Mouse (Mus musculus) MEL (cell line): ENCODE data around the gene Khdrbs1. TPM values are rescaled to one million over a fixed set of nuclear protein-coding genes. Genes with fewer than 3 reads are reported as not detected.

Source experiments
- DNase-seq: peaks from one replicate; pipeline ENCODE4 v3.0.0; 2011; ENCODE audit warnings: low read depth, low spot score
- H3K27ac ChIP-seq: 2 replicates; pipeline ENCODE4 v1.5.1; 2012; ENCODE audit warnings: low read depth, mild to moderate bottlenecking, control low read depth, low read length, moderate library complexity; ENCODE audit not compliant: control insufficient read depth
- H3K27me3 ChIP-seq, 2 experiments: fragments of 150-350 bp in 1 of 2; sonication (generic) in 1 of 2; 2 replicates each; pipeline ENCODE4 v1.6.1; 2012; ENCODE audit warnings: low read length in 2 of 2, mild to moderate bottlenecking in 2 of 2, improper control_type of control experiment in 1 of 2, moderate library complexity in 1 of 2; ENCODE audit not compliant: insufficient read depth in 2 of 2, control insufficient read depth in 1 of 2
- H3K36me3 ChIP-seq, 2 experiments: 2 replicates each; pipeline ENCODE4 v1.6.1; 2012 to 2014; ENCODE audit warnings: low read length in 2 of 2, improper control_type of control experiment in 1 of 2, inconsistent platforms in 1 of 2, mild to moderate bottlenecking in 1 of 2; ENCODE audit not compliant: insufficient read depth in 2 of 2, control insufficient read depth in 1 of 2
- H3K4me1 ChIP-seq, 2 experiments: fragments of 150-350 bp in 1 of 2; sonication (generic) in 1 of 2; 2 replicates each; pipeline ENCODE4 v1.6.1; 2012; ENCODE audit warnings: low read length in 2 of 2, improper control_type of control experiment in 1 of 2, mild to moderate bottlenecking in 1 of 2; ENCODE audit not compliant: insufficient read depth in 2 of 2, control insufficient read depth in 1 of 2
- H3K4me3 ChIP-seq, 2 experiments: fragments of 150-350 bp in 1 of 2; sonication (generic) in 1 of 2; 2 replicates each; pipeline ENCODE4 v1.5.1; 2012; ENCODE audit warnings: low read depth in 2 of 2, low read length in 2 of 2, mild to moderate bottlenecking in 2 of 2, moderate library complexity in 2 of 2, control low read depth in 1 of 2, improper control_type of control experiment in 1 of 2; ENCODE audit not compliant: control insufficient read depth in 1 of 2, insufficient read depth in 1 of 2
- H3K79me2 ChIP-seq: 2 replicates; pipeline ENCODE4 v1.6.1; 2012; ENCODE audit warnings: mild to moderate bottlenecking, low read length, moderate library complexity; ENCODE audit not compliant: control insufficient read depth, poor library complexity, insufficient read depth
- H3K9ac ChIP-seq: 2 replicates; pipeline ENCODE4 v1.6.1; 2012; ENCODE audit warnings: low read depth, mild to moderate bottlenecking, control low read depth, low read length, moderate library complexity; ENCODE audit not compliant: control insufficient read depth, poor library complexity, severe bottlenecking
- H3K9me3 ChIP-seq: fragments of 150-350 bp; sonication (generic); replicated peaks from 2 replicates; pipeline ENCODE4 v1.6.1; 2012; ENCODE audit warnings: mild to moderate bottlenecking, low read length, improper control_type of control experiment, moderate library complexity; ENCODE audit not compliant: insufficient read depth
- BHLHE40 ChIP-seq: IDR thresholded peaks from 2 replicates; pipeline ENCODE4 v1.6.1; 2012; ENCODE audit warnings: low read depth, mild to moderate bottlenecking, inconsistent platforms, low read length, improper control_type of control experiment, borderline replicate concordance
- CHD1 ChIP-seq: IDR thresholded peaks from 2 replicates; pipeline ENCODE4 v1.6.1; 2012; ENCODE audit warnings: low read depth, mild to moderate bottlenecking, inconsistent platforms, low read length, improper control_type of control experiment
- CTCF ChIP-seq, 3 experiments: IDR thresholded peaks in 2 of 3; conservative IDR thresholded peaks in 1 of 3; 2 replicates each; pipeline ENCODE4 v1.5.1; 2011 to 2012; ENCODE audit warnings: low read length in 3 of 3, low read depth in 2 of 3, mild to moderate bottlenecking in 2 of 3, improper control_type of control experiment in 1 of 3, inconsistent platforms in 1 of 3, mixed read lengths in 1 of 3, moderate library complexity in 1 of 3; ENCODE audit not compliant: control insufficient read depth in 1 of 3, insufficient read depth in 1 of 3, poor library complexity in 1 of 3, severe bottlenecking in 1 of 3
- E2F4 ChIP-seq: IDR thresholded peaks from 2 replicates; pipeline ENCODE4 v1.6.1; 2011; ENCODE audit warnings: low read depth, low read length, improper control_type of control experiment, borderline replicate concordance
- ELF1 ChIP-seq: IDR thresholded peaks from 2 replicates; pipeline ENCODE4 v1.6.1; 2014; ENCODE audit warnings: low read depth, mild to moderate bottlenecking, inconsistent platforms, low read length, improper control_type of control experiment, moderate library complexity
- ETS1 ChIP-seq: IDR thresholded peaks from 2 replicates; pipeline ENCODE4 v1.6.1; 2012; ENCODE audit warnings: low read depth, mild to moderate bottlenecking, inconsistent platforms, low read length, improper control_type of control experiment, moderate library complexity
- JUND ChIP-seq: IDR thresholded peaks from 2 replicates; pipeline ENCODE4 v1.6.1; 2011; ENCODE audit warnings: low read depth, mild to moderate bottlenecking, improper control_type of control experiment, low read length
- KAT2A ChIP-seq: conservative IDR thresholded peaks from 2 replicates; pipeline ENCODE4 v1.6.1; 2012; ENCODE audit warnings: low read depth, low read length, improper control_type of control experiment, inconsistent platforms
- MAFK ChIP-seq: IDR thresholded peaks from 2 replicates; pipeline ENCODE4 v1.6.1; 2011; ENCODE audit warnings: low read depth, mild to moderate bottlenecking, low read length, improper control_type of control experiment, borderline replicate concordance
- MAX ChIP-seq: IDR thresholded peaks from 2 replicates; pipeline ENCODE4 v1.6.1; 2011; ENCODE audit warnings: low read length, improper control_type of control experiment
- MAZ ChIP-seq: IDR thresholded peaks from 2 replicates; pipeline ENCODE4 v1.6.1; 2012; ENCODE audit warnings: low read depth, mild to moderate bottlenecking, inconsistent platforms, low read length, improper control_type of control experiment
- MXI1 ChIP-seq: IDR thresholded peaks from 2 replicates; pipeline ENCODE4 v1.6.1; 2011; ENCODE audit warnings: mild to moderate bottlenecking, low read depth, low read length, improper control_type of control experiment
- MYB ChIP-seq: IDR thresholded peaks from 2 replicates; pipeline ENCODE4 v1.6.1; 2011; ENCODE audit warnings: mild to moderate bottlenecking, low read depth, low read length, improper control_type of control experiment
- MYC ChIP-seq: IDR thresholded peaks from 2 replicates; pipeline ENCODE4 v1.6.1; 2011; ENCODE audit warnings: low read depth, mild to moderate bottlenecking, low read length, improper control_type of control experiment, moderate library complexity
- NELFE ChIP-seq: IDR thresholded peaks from 2 replicates; pipeline ENCODE4 v1.6.1; 2011; ENCODE audit warnings: low read depth, low read length, improper control_type of control experiment
- RAD21 ChIP-seq: IDR thresholded peaks from 2 replicates; pipeline ENCODE4 v1.6.1; 2011; ENCODE audit warnings: mild to moderate bottlenecking, low read depth, low read length, improper control_type of control experiment
- RCOR1 ChIP-seq: IDR thresholded peaks from 2 replicates; pipeline ENCODE4 v1.6.1; 2012; ENCODE audit warnings: low read depth, mild to moderate bottlenecking, inconsistent platforms, low read length, improper control_type of control experiment
- SIN3A ChIP-seq: IDR thresholded peaks from 2 replicates; pipeline ENCODE4 v1.6.1; 2012; ENCODE audit warnings: low read length, improper control_type of control experiment, inconsistent platforms
- SMC3 ChIP-seq: IDR thresholded peaks from 2 replicates; pipeline ENCODE4 v1.6.1; 2011; ENCODE audit warnings: low read depth, low read length, improper control_type of control experiment
- USF1 ChIP-seq: IDR thresholded peaks from 2 replicates; pipeline ENCODE4 v1.6.1; 2014; ENCODE audit warnings: low read depth, mild to moderate bottlenecking, inconsistent platforms, low read length, improper control_type of control experiment, moderate library complexity
- USF2 ChIP-seq, 2 experiments: IDR thresholded peaks; 2 replicates each; pipeline ENCODE4 v1.6.1; 2011 to 2012; ENCODE audit warnings: improper control_type of control experiment in 2 of 2, low read length in 2 of 2, borderline replicate concordance in 1 of 2, inconsistent platforms in 1 of 2, low read depth in 1 of 2, mild to moderate bottlenecking in 1 of 2; ENCODE audit not compliant: insufficient read depth in 1 of 2
- ZC3H11A ChIP-seq: IDR thresholded peaks from 2 replicates; pipeline ENCODE4 v1.6.1; 2012; ENCODE audit warnings: low read depth, mild to moderate bottlenecking, inconsistent platforms, low read length, improper control_type of control experiment
- ZNF384 ChIP-seq: IDR thresholded peaks from 2 replicates; pipeline ENCODE4 v1.6.1; 2012; ENCODE audit warnings: low read depth, mild to moderate bottlenecking, inconsistent platforms, low read length, improper control_type of control experiment
- polyA plus RNA-seq, 2 experiments: library from polyadenylated mRNA; stranded (reverse) in 1 of 2; unstranded in 1 of 2; fragments of >175 nt in 1 of 2; fragments of >200 nt in 1 of 2; gene quantifications; 2 replicates each; pipeline versions ENCODE4 v1.2.1 to v1.2.4; 2012; ENCODE audit warnings: low replicate concordance in 2 of 2, low read depth in 1 of 2; ENCODE audit not compliant: insufficient read length in 2 of 2, insufficient read depth in 1 of 2, missing spikeins in 1 of 2
- total RNA-seq: library from RNA; depleted of rRNA; stranded (reverse); fragments of 300-350 nt; gene quantifications from 2 replicates; pipeline ENCODE4 v1.2.3, GENCODE M21; 2012

Gene Khdrbs1
- total and polyA plus RNA-seq, 3 experiments, result 56.5 to 141 (median 77.6) TPM

- TF ChIP-seq USF2 (IDR thresholded peaks at IDR 0.05; ENCODE audit: borderline replicate concordance in 1 of 2, insufficient read depth in 1 of 2, low read depth in 1 of 2, low read length in 2 of 2), result peak in 1 of 2 experiments; percentile 47; a peak in 1 of 4 replicates
- TF ChIP-seq USF1, result peak; percentile 84
- no peak for TF ChIP-seq CHD1
- Histone ChIP-seq H3K27ac (no peak overlapping the region), H3K9me3 (no peaks in the 10 kb centered on the region), H3K4me1 (peaks cover 14 to 39% of the 10 kb centered on the region in 2 experiments), H3K79me2 (no peaks in the 10 kb centered on the region), H3K4me3 (no peak overlapping the region), H3K27me3 (no peaks in the 10 kb centered on the region), H3K36me3 (peaks cover 0 to 33% of the 10 kb centered on the region in 2 experiments; a peak in 2 of 4 replicates), H3K9ac (no peak overlapping the region)
- no peak for DNase-seq
These were observed 47.5 kb upstream of the Khdrbs1 start for GRCm38 (mm10) chr4:129789635-129790034.

- Histone ChIP-seq H3K4me1 (peaks cover 12 to 34% of the 10 kb centered on the region in 2 experiments), H3K79me2 (no peaks in the 10 kb centered on the region), H3K27ac (peak overlapping the region; percentile 33), H3K27me3 (no peaks in the 10 kb centered on the region), H3K9me3 (no peaks in the 10 kb centered on the region), H3K4me3 (peak overlapping the region; percentile 43 to 57), H3K36me3 (peaks cover 0 to 27% of the 10 kb centered on the region in 2 experiments; a peak in 2 of 4 replicates), H3K9ac (peak overlapping the region; percentile 66)
- peak; percentile 71 for DNase-seq
- TF ChIP-seq MAZ (0 out of 2 replicates have a peak, but pooled peaks have one; percentile 39), ETS1 (no peak), SIN3A (peak; percentile 59; the same call in 1 of the 2 replicates), NELFE (no peak), BHLHE40 (peak; percentile 65; the same call in 1 of the 2 replicates), KAT2A (no peak), CTCF (IDR thresholded peaks at IDR 0.05 in 2 of 3, conservative IDR thresholded peaks at IDR 0.05 in 1 of 3; ENCODE audit: control insufficient read depth in 1 of 3, insufficient read depth in 1 of 3, low read depth in 2 of 3, low read length in 3 of 3, poor library complexity in 1 of 3, severe bottlenecking in 1 of 3) (no peak)
These were observed 46.6 kb upstream of the Khdrbs1 start for GRCm38 (mm10) chr4:129788693-129789092.

- DNase-seq, result peak; percentile 91
- peaks cover 4 to 21% of the 10 kb centered on the region in 2 experiments for H3K4me1 ChIP-seq
- peaks cover 0 to 16% of the 10 kb centered on the region in 2 experiments; a peak in 2 of 4 replicates for H3K36me3 ChIP-seq
- H3K9ac ChIP-seq, result no peak overlapping the region
- no peaks in the 10 kb centered on the region for H3K9me3 ChIP-seq
- H3K4me3 ChIP-seq, result no peak overlapping the region
- no peak overlapping the region for H3K27ac ChIP-seq
- no peaks in the 10 kb centered on the region for H3K27me3 ChIP-seq
- H3K79me2 ChIP-seq, result no peaks in the 10 kb centered on the region
- TF ChIP-seq ELF1 (peak; percentile 60), USF2 (IDR thresholded peaks at IDR 0.05; ENCODE audit: borderline replicate concordance in 1 of 2, insufficient read depth in 1 of 2, low read depth in 1 of 2, low read length in 2 of 2) (no peak), ZNF384 (peak; percentile 84), CTCF (IDR thresholded peaks at IDR 0.05 in 2 of 3, conservative IDR thresholded peaks at IDR 0.05 in 1 of 3; ENCODE audit: control insufficient read depth in 1 of 3, insufficient read depth in 1 of 3, low read depth in 2 of 3, low read length in 3 of 3, poor library complexity in 1 of 3, severe bottlenecking in 1 of 3) (peak; percentile 72 to 99 (median 97)), RAD21 (no peak; the same call in none of the 2 replicates), JUND (peak; percentile 37; the same call in 1 of the 2 replicates), MXI1 (peak; percentile 39; the same call in 1 of the 2 replicates), SMC3 (peak; percentile 99), MAFK (no peak), MYC (peak; percentile 44; the same call in 1 of the 2 replicates), KAT2A (no peak), RCOR1 (peak; percentile 46; the same call in 1 of the 2 replicates), CHD1 (peak; percentile 76; the same call in 1 of the 2 replicates), MAZ (0 out of 2 replicates have a peak, but pooled peaks have one; percentile 44), MAX (peak; percentile 26; the same call in 1 of the 2 replicates), ETS1 (no peak), NELFE (no peak), E2F4 (no peak), ZC3H11A (peak; percentile 99), USF1 (no peak), MYB (no peak)
These were observed 43.1 kb upstream of the Khdrbs1 start for GRCm38 (mm10) chr4:129785178-129785577.
